Mouse (Mus musculus) bone marrow macrophage, adult 2 months (primary cell): ENCODE measurements around the gene Bola2.

ENCODE experiments used
- CTCF ChIP-seq: IDR thresholded peaks from 2 replicates; pipeline ENCODE4 v1.5.1; 2012; ENCODE audit warnings: low read depth, mild to moderate bottlenecking, low read length, moderate library complexity
- POLR2A ChIP-seq: IDR thresholded peaks from 2 replicates; pipeline ENCODE4 v1.6.1; 2012; ENCODE audit warnings: mild to moderate bottlenecking, low read depth, low read length, borderline replicate concordance

- TF ChIP-seq CTCF (no peak), POLR2A (no peak)
Measured at GRCm38 (mm10) chr7:126710266-126710665, 15.1 kb downstream of the Bola2 start.
